Mouse (Mus musculus) lung, postnatal 0 days (tissue): ENCODE measurements around the gene Tab1.

Experiments
- CTCF ChIP-seq: IDR thresholded peaks from 2 replicates; pipeline ENCODE4 v1.5.1; 2016; ENCODE audit warnings: antibody characterized with exemption, mild to moderate bottlenecking
- EP300 ChIP-seq: IDR thresholded peaks from 2 replicates; pipeline ENCODE4 v1.6.1; 2016; ENCODE audit warnings: antibody characterized with exemption, mild to moderate bottlenecking, control low read depth

DNA sequence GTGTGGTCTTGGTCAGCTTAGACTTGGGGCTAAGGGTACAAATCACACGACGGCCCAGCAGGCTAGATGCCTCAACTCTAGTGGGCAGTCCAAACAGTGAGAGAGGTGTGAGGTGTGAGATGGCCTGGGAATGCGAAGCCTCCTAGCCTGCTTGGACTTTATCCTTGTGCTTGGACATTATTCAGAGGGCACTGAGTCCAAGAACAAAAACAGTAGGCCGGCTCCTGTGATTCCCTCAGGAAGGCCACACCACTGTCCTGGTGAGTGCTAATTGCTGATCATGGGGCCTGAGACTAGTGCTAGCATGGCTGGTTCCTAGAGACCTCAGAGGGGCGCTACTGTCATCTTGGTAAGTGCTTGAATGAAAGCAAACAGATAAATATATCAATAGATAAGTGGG is 56.0 kb downstream of the Tab1 start:
- TF ChIP-seq CTCF (no peak), EP300 (no peak)
